Mouse (Mus musculus) heart, embryonic 10.5 days (tissue): ENCODE data around the gene Emc9. TPM values are rescaled to one million over a fixed set of nuclear protein-coding genes. Genes with fewer than 3 reads are reported as not detected.

Experiments
- DNase-seq: peaks from one replicate; pipeline ENCODE4 v3.0.0-alpha.2; 2017; ENCODE audit warnings: low spot score
- H3K27ac ChIP-seq: fragments of 300-500 bp; sonication (generic); 2 replicates; pipeline ENCODE4 v1.5.1; 2016; ENCODE audit warnings: mild to moderate bottlenecking
- H3K27me3 ChIP-seq: fragments of 300-500 bp; sonication (generic); 2 replicates; pipeline ENCODE4 v1.6.1; 2016; ENCODE audit warnings: mild to moderate bottlenecking; ENCODE audit not compliant: poor library complexity, insufficient read depth, severe bottlenecking
- H3K36me3 ChIP-seq: fragments of 300-500 bp; sonication (generic); 2 replicates; pipeline ENCODE4 v1.6.1; 2016; ENCODE audit warnings: mild to moderate bottlenecking, moderate library complexity
- H3K4me1 ChIP-seq: fragments of 300-500 bp; sonication (generic); 2 replicates; pipeline ENCODE4 v1.6.1; 2016; ENCODE audit warnings: mild to moderate bottlenecking
- H3K4me3 ChIP-seq: fragments of 300-500 bp; sonication (generic); 2 replicates; pipeline ENCODE4 v1.5.1; 2016; ENCODE audit warnings: mild to moderate bottlenecking, moderate library complexity
- H3K9me3 ChIP-seq: fragments of 300-500 bp; sonication (generic); 2 replicates; pipeline ENCODE4 v1.6.1; 2016; ENCODE audit warnings: mild to moderate bottlenecking, moderate library complexity
- WGBS: fragments of 180-500 bp; shearing (Covaris S2); methylation state at CpG from one replicate; pipeline ENCODE4 v1.1.7; 2016; 5-methylcytosine and 5-hydroxymethylcytosine counted together
- polyA plus RNA-seq: library from polyadenylated mRNA; unstranded; fragments of >200 nt; fragmentation: Nextera tagmentation; extraction: Ambion mirVana; gene quantifications from 2 replicates; pipeline ENCODE4 v1.2.1, GENCODE M21; 2016

The Emc9 gene
- polyA plus RNA-seq, 1 experiment from 2014 or later = 17.1 TPM

DNA sequence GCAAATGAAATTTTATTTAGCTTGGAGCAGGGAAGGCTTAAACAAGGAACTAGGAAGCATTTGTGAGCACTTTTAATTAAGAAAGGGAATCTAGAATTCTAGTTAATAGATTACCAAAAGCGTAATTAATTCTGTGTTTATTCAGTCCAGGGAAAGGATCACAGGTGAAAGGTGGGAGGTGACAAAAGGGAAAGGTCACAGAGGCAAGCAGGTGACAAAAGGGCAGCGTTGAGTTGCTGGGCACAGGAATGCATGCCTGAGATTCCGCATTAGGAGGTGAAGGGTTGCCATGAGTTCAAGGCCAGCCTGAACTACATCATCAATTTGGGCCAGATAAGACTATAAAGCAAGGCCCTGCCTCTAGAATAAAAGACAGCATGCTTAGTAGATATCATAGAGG lies 17.6 kb downstream of the Emc9 start:
- no peak for DNase-seq
- peaks cover 3% of the 10 kb centered on the region; the same call in 1 of the 2 replicates for H3K4me1 ChIP-seq
- no peaks in the 10 kb centered on the region for H3K9me3 ChIP-seq
- WGBS = 77% methylated on average over 3 of the region's 3 CpGs
- H3K4me3 ChIP-seq = no peak overlapping the region
- no peak overlapping the region for H3K27ac ChIP-seq
- peaks cover 78% of the 10 kb centered on the region for H3K36me3 ChIP-seq
- no peaks in the 10 kb centered on the region for H3K27me3 ChIP-seq

DNA sequence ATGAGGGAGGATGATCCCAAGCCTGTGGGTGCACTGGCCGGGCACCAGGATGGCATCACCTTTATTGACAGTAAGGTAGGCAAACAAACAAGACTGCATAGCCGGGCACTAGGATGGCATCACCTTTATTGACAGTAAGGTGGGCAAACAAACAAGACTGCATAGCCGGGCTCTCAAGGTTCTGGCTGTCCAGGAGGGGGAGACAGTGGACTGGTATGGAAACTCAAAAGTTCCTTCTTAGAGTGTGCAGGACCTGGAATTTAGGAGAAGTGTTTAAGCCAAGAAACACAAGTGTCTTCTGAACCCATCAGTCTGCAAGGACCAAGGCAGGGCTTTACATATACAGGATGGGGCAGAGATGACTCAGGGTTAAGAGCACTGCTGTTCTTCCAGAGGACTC lies 19.4 kb downstream of the Emc9 start:
- no peak overlapping the region for H3K27ac ChIP-seq
- peaks cover 78% of the 10 kb centered on the region for H3K36me3 ChIP-seq
- no peaks in the 10 kb centered on the region for H3K27me3 ChIP-seq
- H3K4me1 ChIP-seq = peaks cover 13% of the 10 kb centered on the region
- 74% methylated on average over 3 of the region's 3 CpGs for whole genome bisulfite sequencing
- H3K4me3 ChIP-seq = no peak overlapping the region
- no peaks in the 10 kb centered on the region for H3K9me3 ChIP-seq
- no peak for DNase-seq

DNA sequence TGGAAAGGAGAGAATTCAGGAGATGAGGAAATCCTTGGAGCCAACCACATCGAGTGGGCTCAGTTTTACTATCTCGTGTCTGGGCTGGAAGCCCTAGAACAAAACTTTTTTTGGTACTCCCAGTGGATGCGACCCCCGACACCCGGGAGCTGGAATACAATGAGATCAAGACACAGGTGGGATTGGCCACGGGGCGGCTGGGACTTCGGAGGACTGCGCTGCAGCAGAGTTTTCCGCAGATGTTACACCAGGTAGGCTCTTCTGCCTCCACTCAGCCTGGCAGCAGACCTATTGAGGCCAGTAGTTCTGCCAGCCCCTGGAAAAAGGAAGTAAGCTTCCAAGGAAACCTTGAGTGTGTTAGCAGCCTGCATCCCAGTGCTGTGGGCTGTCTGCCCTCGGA lies 21.9 kb downstream of the Emc9 start:
- Histone ChIP-seq H3K4me3 (no peak overlapping the region), H3K4me1 (peaks cover 11% of the 10 kb centered on the region), H3K9me3 (no peaks in the 10 kb centered on the region), H3K36me3 (peaks cover 57% of the 10 kb centered on the region), H3K27me3 (no peaks in the 10 kb centered on the region), H3K27ac (no peak overlapping the region)
- no peak for DNase-seq
- 88% methylated on average over 11 of the region's 11 CpGs for WGBS

GRCm38 (mm10) chr14:55561860-55562259 lies 23.2 kb downstream of the Emc9 start:
- no peak for DNase-seq
- Histone ChIP-seq H3K4me1 (peaks cover 13% of the 10 kb centered on the region), H3K36me3 (peaks cover 43% of the 10 kb centered on the region), H3K4me3 (no peak overlapping the region), H3K27me3 (no peaks in the 10 kb centered on the region), H3K9me3 (no peaks in the 10 kb centered on the region), H3K27ac (no peak overlapping the region)
- 84% methylated on average over 10 of the region's 10 CpGs for WGBS

- H3K27ac ChIP-seq = peak within 1 kb of the TSS; percentile 98
- H3K9me3 ChIP-seq = no peaks in the 10 kb centered on the region
- DNase-seq = peak; percentile 100
- H3K36me3 ChIP-seq = peaks cover 29% of the 10 kb centered on the region
- H3K4me3 ChIP-seq = peak within 1 kb of the TSS; percentile 77
- H3K27me3 ChIP-seq = no peaks in the 10 kb centered on the region
- peaks cover 16% of the 10 kb centered on the region for H3K4me1 ChIP-seq
- under 1% methylated on average over 51 of the region's 51 CpGs for WGBS
Measured at GRCm38 (mm10) chr14:55560202-55561073, 24.7 kb downstream of the Emc9 start, which contains the start of gene A730061H03Rik. Gene A730061H03Rik, minus strand, starts transcription at chr14:55560406.

GRCm38 (mm10) chr14:55559799-55560201 lies 25.3 kb downstream of the Emc9 start, which contains the start of gene Dcaf11:
Gene Dcaf11, plus strand, starts transcription at chr14:55560006.
- DNase-seq = peak; percentile 97
- WGBS = under 1% methylated on average over 27 of the region's 27 CpGs

GRCm38 (mm10) chr14:55558740-55559448 lies 26.2 kb downstream of the Emc9 start:
- Histone ChIP-seq H3K27me3 (no peaks in the 10 kb centered on the region), H3K36me3 (peaks cover 14% of the 10 kb centered on the region; the same call in 1 of the 2 replicates), H3K27ac (peak overlapping the region; percentile 98), H3K9me3 (no peaks in the 10 kb centered on the region), H3K4me1 (peaks cover 16% of the 10 kb centered on the region), H3K4me3 (peak overlapping the region; percentile 77)
- DNase-seq = no peak
- WGBS = 52% methylated on average over 6 of the region's 6 CpGs

More at GRCm38 (mm10) chr14:55559799-55560201, 25.3 kb downstream of the Emc9 start, which contains the start of gene Dcaf11:
- peak within 1 kb of the TSS; percentile 77 for H3K4me3 ChIP-seq
- H3K27me3 ChIP-seq = no peaks in the 10 kb centered on the region
- H3K9me3 ChIP-seq = no peaks in the 10 kb centered on the region
- H3K4me1 ChIP-seq = peaks cover 16% of the 10 kb centered on the region
- peak within 1 kb of the TSS; percentile 98 for H3K27ac ChIP-seq
- H3K36me3 ChIP-seq = peaks cover 23% of the 10 kb centered on the region

- H3K4me3 ChIP-seq = no peak overlapping the region
- H3K27me3 ChIP-seq = no peaks in the 10 kb centered on the region
- H3K9me3 ChIP-seq = no peaks in the 10 kb centered on the region
- DNase-seq = no peak
- H3K27ac ChIP-seq = no peak overlapping the region
- 81% methylated on average over 3 of the region's 3 CpGs for WGBS
- peaks cover 16% of the 10 kb centered on the region for H3K4me1 ChIP-seq
- 0 out of 2 replicates have a peak, but pooled peaks cover under 1% of the 10 kb centered on the region for H3K36me3 ChIP-seq
Measured at GRCm38 (mm10) chr14:55557587-55557986, 27.5 kb downstream of the Emc9 start.

DNA sequence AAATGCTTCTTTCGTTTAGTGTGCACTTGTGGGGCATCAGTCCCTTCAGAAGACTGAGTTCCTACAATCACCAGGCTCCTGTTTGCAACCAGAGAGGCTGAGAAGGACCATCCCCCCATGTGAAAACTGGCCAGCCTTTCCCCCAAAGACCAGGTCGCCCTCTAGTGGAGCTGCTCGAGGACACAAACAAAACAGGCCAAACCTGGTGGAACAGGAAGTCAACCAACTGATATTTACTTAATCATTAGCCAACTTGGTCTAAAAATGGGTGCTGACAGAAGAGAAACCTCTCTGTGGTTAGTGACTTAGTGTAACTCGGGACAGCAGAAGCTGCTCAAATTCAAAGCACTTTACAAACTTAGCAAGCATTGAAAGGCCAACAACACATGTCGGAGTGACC lies 28.1 kb downstream of the Emc9 start:
- H3K4me1 ChIP-seq = peaks cover 16% of the 10 kb centered on the region
- H3K36me3 ChIP-seq = no peaks in the 10 kb centered on the region
- no peaks in the 10 kb centered on the region for H3K9me3 ChIP-seq
- H3K27me3 ChIP-seq = no peaks in the 10 kb centered on the region
- DNase-seq = peak; percentile 89
- 29% methylated on average over 5 of the region's 5 CpGs for WGBS
- H3K27ac ChIP-seq = no peak overlapping the region
- H3K4me3 ChIP-seq = no peak overlapping the region

GRCm38 (mm10) chr14:55555788-55556187 lies 29.3 kb downstream of the Emc9 start:
- Histone ChIP-seq H3K27me3 (no peaks in the 10 kb centered on the region), H3K9me3 (no peaks in the 10 kb centered on the region), H3K4me1 (peaks cover 5% of the 10 kb centered on the region; the same call in 1 of the 2 replicates), H3K27ac (no peak overlapping the region), H3K36me3 (no peaks in the 10 kb centered on the region), H3K4me3 (no peak overlapping the region)
- WGBS = 54% methylated on average over 3 of the region's 3 CpGs
- no peak for DNase-seq

DNA sequence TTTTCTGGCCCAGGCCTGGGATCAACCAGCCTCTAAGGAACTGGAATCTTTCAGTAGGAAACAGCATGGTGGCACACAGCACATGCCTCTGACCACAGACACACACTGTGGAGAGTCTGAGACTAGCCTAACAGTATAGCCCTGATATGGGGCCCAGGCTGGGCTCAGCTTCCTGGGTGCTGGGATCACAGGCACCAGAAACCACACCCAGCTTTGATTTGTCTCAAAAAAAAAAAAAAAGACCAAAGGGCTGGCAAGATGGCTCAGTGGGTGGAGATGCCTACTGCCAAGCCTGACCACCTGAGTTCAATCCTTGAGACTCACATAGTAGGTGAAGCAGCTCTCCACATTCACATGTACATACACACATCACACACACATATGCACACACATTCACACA lies 30.5 kb downstream of the Emc9 start:
- Histone ChIP-seq H3K36me3 (peaks cover 6% of the 10 kb centered on the region), H3K4me3 (no peak overlapping the region), H3K4me1 (0 out of 2 replicates have a peak, but pooled peaks cover 5% of the 10 kb centered on the region), H3K27me3 (no peaks in the 10 kb centered on the region), H3K27ac (no peak overlapping the region), H3K9me3 (no peaks in the 10 kb centered on the region)
- DNase-seq = no peak

DNA sequence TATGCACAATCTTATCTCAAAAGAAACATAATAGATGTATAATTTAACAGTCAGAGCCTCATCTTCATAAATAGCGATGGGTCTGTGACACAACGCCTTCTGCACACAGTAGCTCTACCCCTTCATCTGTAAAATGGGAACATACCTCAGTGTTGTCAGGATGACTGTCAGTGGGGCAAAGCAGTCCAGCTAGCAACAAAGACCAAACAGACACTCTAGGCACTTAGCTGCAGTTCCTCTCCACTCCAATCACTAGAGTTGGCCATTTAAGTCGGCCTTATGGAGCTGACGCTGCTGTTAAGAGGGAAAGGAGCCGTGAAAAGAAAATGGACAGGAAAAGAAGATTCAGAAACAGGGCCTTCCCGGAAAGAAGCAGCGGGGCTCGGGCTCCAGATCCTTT lies 33.3 kb downstream of the Emc9 start:
- Histone ChIP-seq H3K27me3 (no peaks in the 10 kb centered on the region), H3K27ac (no peak overlapping the region), H3K36me3 (peaks cover 34% of the 10 kb centered on the region), H3K4me3 (no peak overlapping the region), H3K4me1 (0 out of 2 replicates have a peak, but pooled peaks cover 2% of the 10 kb centered on the region), H3K9me3 (no peaks in the 10 kb centered on the region)
- 84% methylated on average over 8 of the region's 8 CpGs for WGBS
- no peak for DNase-seq

- H3K27me3 ChIP-seq = no peaks in the 10 kb centered on the region
- WGBS = 73% methylated on average over 5 of the region's 5 CpGs
Measured at GRCm38 (mm10) chr14:55551347-55551746, 33.8 kb downstream of the Emc9 start.

More at GRCm38 (mm10) chr14:55551347-55551746, 33.8 kb downstream of the Emc9 start:
- Histone ChIP-seq H3K27ac (no peak overlapping the region), H3K4me3 (no peak overlapping the region), H3K4me1 (no peaks in the 10 kb centered on the region), H3K9me3 (no peaks in the 10 kb centered on the region), H3K36me3 (peaks cover 38% of the 10 kb centered on the region)
- DNase-seq = no peak
